Mouse (Mus musculus): ENCODE data around the gene Pts.

DNA sequence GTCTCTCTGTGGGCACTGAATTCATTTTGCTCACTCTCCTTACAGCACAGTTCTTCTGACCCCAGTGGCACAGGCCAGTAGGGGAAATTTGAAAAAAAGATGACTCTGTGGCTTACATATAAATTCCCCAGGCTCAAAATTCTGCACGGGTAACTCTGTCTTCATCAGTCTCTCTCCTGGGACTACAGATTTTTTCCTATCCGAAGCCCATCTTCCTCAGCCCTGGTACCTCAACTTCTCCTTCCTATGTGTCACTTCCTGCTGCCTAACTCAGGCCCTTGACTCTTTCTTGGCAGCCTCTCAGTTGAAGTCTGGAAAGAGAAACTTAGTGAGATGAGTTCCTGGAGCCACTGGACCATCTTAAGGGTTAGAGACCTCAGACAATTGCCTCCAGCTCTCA is 25.0 kb upstream of the Pts start:
- no peak for TF ChIP-seq POLR2A (IDR thresholded peaks at IDR 0.05; ENCODE audit: borderline replicate concordance, low read depth, low read length)
- TF ChIP-seq CTCF (IDR thresholded peaks at IDR 0.05; ENCODE audit: low read depth, low read length) = no peak
